In the genomic region with DNA sequence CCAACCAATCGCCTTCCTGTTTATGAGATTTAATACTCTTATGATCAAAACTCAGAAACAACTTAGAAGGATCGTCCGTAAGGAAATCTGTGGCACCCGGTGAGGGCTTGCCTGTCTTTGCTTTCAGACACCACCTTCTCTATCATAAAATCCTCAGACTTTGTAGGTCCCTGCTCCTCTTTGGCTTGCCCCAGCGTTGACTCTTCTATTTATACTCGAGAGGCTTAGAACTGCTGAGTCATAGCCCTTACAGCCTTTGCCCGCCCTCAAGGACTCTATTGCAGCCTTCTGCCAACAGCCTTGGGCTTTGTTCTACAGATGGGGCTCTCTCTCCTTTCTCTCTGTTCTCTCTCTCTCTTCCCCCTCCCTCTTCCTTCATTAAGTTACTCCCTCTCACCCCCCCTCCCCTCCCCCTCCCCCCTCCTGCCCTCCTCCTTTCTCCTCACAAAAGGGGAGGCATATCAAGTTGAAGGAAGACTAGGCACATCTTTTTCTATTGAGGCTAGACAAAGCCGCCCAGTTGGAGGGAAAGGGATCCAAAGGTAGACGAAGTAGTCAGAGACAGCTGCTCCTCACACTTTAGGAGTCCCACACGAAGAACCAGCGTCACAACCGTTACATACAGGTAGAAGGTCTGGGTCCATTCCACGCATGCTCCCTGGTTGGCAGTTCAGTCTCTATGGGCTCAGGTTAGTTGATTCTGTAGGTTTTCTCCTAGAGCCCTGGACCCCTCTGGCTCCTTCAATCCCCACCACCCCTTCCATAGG, we compare ENCODE assay signal across 8 mouse cellular contexts. TPM values are rescaled to one million over a fixed set of nuclear protein-coding genes. Genes with fewer than 3 reads are reported as not detected.
DNase-seq lines count a peak whose midpoint lies in the region; ATAC-seq and TF ChIP-seq lines count a peak whose summit lies in the region.

No protein-coding gene starts in this region.

- peak overlapping the region; percentile 64 for H3K27ac ChIP-seq in midbrain, embryonic 10.5 days (replicated peaks)
- no peak overlapping the region for H3K27ac ChIP-seq in midbrain, embryonic 14.5 days (replicated peaks; ENCODE audit: low read depth, low read length)
- H3K27ac ChIP-seq in liver, postnatal 0 days (ENCODE audit: low read depth), result peak overlapping the region; percentile 22; the same call in 1 of the 2 replicates
- no peak overlapping the region for H3K27ac ChIP-seq in hindbrain, postnatal 0 days

- H3K36me3 ChIP-seq in midbrain, embryonic 10.5 days, result no peaks in the 10 kb centered on the region
- no peaks in the 10 kb centered on the region for H3K36me3 ChIP-seq in midbrain, embryonic 14.5 days (ENCODE audit: control insufficient read depth, insufficient read depth, low read length)
- no peaks in the 10 kb centered on the region for H3K36me3 ChIP-seq in liver, postnatal 0 days (replicated peaks; ENCODE audit: insufficient read depth, low read length)
- H3K36me3 ChIP-seq in hindbrain, postnatal 0 days (ENCODE audit: insufficient read depth, low read length), result no peaks in the 10 kb centered on the region

- H3K4me2 ChIP-seq in midbrain, embryonic 14.5 days (ENCODE audit: low read length), result no peak overlapping the region
- 0 out of 2 replicates have a peak overlapping the region, but pooled peaks have one; percentile 7 for H3K4me2 ChIP-seq in liver, postnatal 0 days (ENCODE audit: low read depth, low read length)
- no peak overlapping the region for H3K4me2 ChIP-seq in hindbrain, postnatal 0 days (ENCODE audit: low read depth, low read length)

- intact Hi-C loops in heart, postnatal 36 days (cut with DNase I), result no loop called here

- H3K9me3 ChIP-seq in midbrain, embryonic 10.5 days (replicated peaks), result no peaks in the 10 kb centered on the region
- no peaks in the 10 kb centered on the region for H3K9me3 ChIP-seq in midbrain, embryonic 14.5 days (ENCODE audit: control insufficient read depth, low read length)
- H3K9me3 ChIP-seq in liver, postnatal 0 days (ENCODE audit: low read length), result no peaks in the 10 kb centered on the region
- H3K9me3 ChIP-seq in hindbrain, postnatal 0 days (ENCODE audit: low read length), result no peaks in the 10 kb centered on the region

- H3K27me3 ChIP-seq in midbrain, embryonic 10.5 days (ENCODE audit: low read depth, poor library complexity, severe bottlenecking), result no peaks in the 10 kb centered on the region
- H3K27me3 ChIP-seq in midbrain, embryonic 14.5 days (ENCODE audit: control insufficient read depth, insufficient read depth, low read length), result no peaks in the 10 kb centered on the region
- no peaks in the 10 kb centered on the region for H3K27me3 ChIP-seq in liver, postnatal 0 days (ENCODE audit: insufficient read depth, low read length)
- H3K27me3 ChIP-seq in hindbrain, postnatal 0 days (ENCODE audit: insufficient read depth, low read length), result no peaks in the 10 kb centered on the region

- WGBS in midbrain, embryonic 10.5 days, result 51% methylated on average over 13 of the region's 13 CpGs
- WGBS in midbrain, embryonic 14.5 days, result 55% methylated on average over 13 of the region's 13 CpGs
- WGBS in liver, postnatal 0 days (ENCODE audit: insufficient replicate concordance), result 51% methylated on average over 13 of the region's 13 CpGs
- WGBS in hindbrain, postnatal 0 days, result 44% methylated on average over 13 of the region's 13 CpGs

- peaks cover 26% of the 10 kb centered on the region for H3K4me1 ChIP-seq in midbrain, embryonic 10.5 days
- H3K4me1 ChIP-seq in midbrain, embryonic 14.5 days (ENCODE audit: control insufficient read depth, insufficient read depth, low read length), result no peaks in the 10 kb centered on the region
- H3K4me1 ChIP-seq in liver, postnatal 0 days (ENCODE audit: insufficient read depth), result peaks cover 9% of the 10 kb centered on the region
- no peaks in the 10 kb centered on the region for H3K4me1 ChIP-seq in hindbrain, postnatal 0 days (ENCODE audit: insufficient read depth, low read length)

- ATAC-seq in midbrain, embryonic 14.5 days (ENCODE audit: low FRiP score, low TSS enrichment), result no peak
- peak; percentile 59; the same call in 1 of the 2 replicates for ATAC-seq in liver, postnatal 0 days
- ATAC-seq in hindbrain, postnatal 0 days, result no peak

- no peak overlapping the region for H3K4me3 ChIP-seq in midbrain, embryonic 10.5 days
- H3K4me3 ChIP-seq in midbrain, embryonic 14.5 days (replicated peaks; ENCODE audit: low read depth, low read length), result no peak overlapping the region
- no peak overlapping the region for H3K4me3 ChIP-seq in liver, postnatal 0 days (ENCODE audit: low read depth, low read length)
- no peak overlapping the region for H3K4me3 ChIP-seq in hindbrain, postnatal 0 days (ENCODE audit: low read length)

- peak; percentile 21 for DNase-seq in midbrain, embryonic 10.5 days (ENCODE audit: low spot score)
- DNase-seq in midbrain, embryonic 14.5 days, result no peak
- peak; percentile 56 for DNase-seq in embryo, embryonic 11 days
- DNase-seq in heart, postnatal 36 days, result peak; percentile 35 to 52
- DNase-seq in liver, postnatal 0 days, result no peak
- peak; percentile 30 to 47 for DNase-seq in thymus, postnatal 10 days (ENCODE audit: low spot score in 2 of 2)
- DNase-seq in right cerebral cortex, postnatal 14 days, result no peak
- DNase-seq in hindbrain, postnatal 0 days (ENCODE audit: low spot score), result no peak

- TF ChIP-seq CTCF in liver, postnatal 0 days (IDR thresholded peaks at IDR 0.05; ENCODE audit: low read depth), result no peak
- no peak for TF ChIP-seq CTCF in hindbrain, postnatal 0 days (IDR thresholded peaks at IDR 0.05; ENCODE audit: low read depth)

- no peak for TF ChIP-seq EP300 in liver, postnatal 0 days (IDR thresholded peaks at IDR 0.05; ENCODE audit: low read depth)

- no peak overlapping the region for H3K9ac ChIP-seq in midbrain, embryonic 14.5 days (replicated peaks; ENCODE audit: low read length)
- no peak overlapping the region for H3K9ac ChIP-seq in liver, postnatal 0 days (replicated peaks)
- no peak overlapping the region for H3K9ac ChIP-seq in hindbrain, postnatal 0 days (replicated peaks; ENCODE audit: low read length)

RNA-seq across cellular contexts. Expression of a gene that starts 10.6 kb away (rescaled TPM):
- polyA plus RNA-seq in midbrain, embryonic 10.5 days (2016; fragmentation: Nextera tagmentation; extraction: Ambion mirVana), result 164 and 175 TPM in 2 replicates
- 82.0 and 136 TPM in 2 replicates for polyA plus RNA-seq in midbrain, embryonic 14.5 days (2014; fragmentation: Nextera tagmentation; extraction: Ambion mirVana)
- total RNA-seq in heart, postnatal 36 days (2021), result 10 to 100 TPM; 29.4 to 43.2 TPM
- polyA plus RNA-seq in liver, postnatal 0 days (2015; fragmentation: Nextera tagmentation; extraction: Ambion mirVana), result 19.7 and 23.6 TPM in 2 replicates
- total RNA-seq in hindbrain, postnatal 0 days (2014; rRNA removed), result 89.5 and 95.2 TPM in 2 replicates
- 81.6 and 82.9 TPM in 2 replicates for polyA plus RNA-seq in hindbrain, postnatal 0 days (2015; fragmentation: Nextera tagmentation; extraction: Ambion mirVana)

RNA-seq across cellular contexts. Expression of a gene that starts 43.5 kb away (rescaled TPM):
- 19.1 and 19.6 TPM in 2 replicates for polyA plus RNA-seq in midbrain, embryonic 10.5 days (2016; fragmentation: Nextera tagmentation; extraction: Ambion mirVana)
- polyA plus RNA-seq in midbrain, embryonic 14.5 days (2014; fragmentation: Nextera tagmentation; extraction: Ambion mirVana), result 23.3 and 27.6 TPM in 2 replicates
- 10 to 100 TPM; 11.5 to 13.9 TPM for total RNA-seq in heart, postnatal 36 days (2021)
- 6.9 and 7.3 TPM in 2 replicates for polyA plus RNA-seq in liver, postnatal 0 days (2015; fragmentation: Nextera tagmentation; extraction: Ambion mirVana)
- 15.5 TPM in 2 replicates for total RNA-seq in hindbrain, postnatal 0 days (2014; rRNA removed)
- 22.9 and 23.2 TPM in 2 replicates for polyA plus RNA-seq in hindbrain, postnatal 0 days (2015; fragmentation: Nextera tagmentation; extraction: Ambion mirVana)

Comparison
In these comparisons a context has a peak if more than half of its experiments do, and no peak if none do; other contexts are left out.
1. DNase-seq: peak in midbrain, embryonic 10.5 days (single experiment), embryo, embryonic 11 days (single experiment), heart, postnatal 36 days (2 of 2) and thymus, postnatal 10 days (2 of 2); none in midbrain, embryonic 14.5 days (single experiment), liver, postnatal 0 days (single experiment), right cerebral cortex, postnatal 14 days (single experiment) and hindbrain, postnatal 0 days (single experiment).
2. H3K27ac ChIP-seq: peak in midbrain, embryonic 10.5 days (single experiment) and liver, postnatal 0 days (single experiment); none in midbrain, embryonic 14.5 days (single experiment) and hindbrain, postnatal 0 days (single experiment).